Mouse (Mus musculus) heart, embryonic 14.5 days (tissue): ENCODE results near the gene Filip1. TPM values are rescaled to one million over a fixed set of nuclear protein-coding genes. Genes with fewer than 3 reads are reported as not detected.
"Not testable (repeated sequence)": the region's sequence is repeated elsewhere in the genome, so short reads cannot be mapped to it uniquely, and the experiment has no call there.

ENCODE experiments used
- ATAC-seq: fragments of 200-750 bp; cut with Nextera tagmentation; 2 replicates; pipeline ENCODE4 v1.8.0; 2017; ENCODE audit warnings: low read depth, moderate TSS enrichment; ENCODE audit not compliant: insufficient number of reproducible peaks, insufficient read depth, low FRiP score
- H3K27ac ChIP-seq, 2 experiments: fragments of 200-500 bp in 1 of 2; fragments of 300-500 bp in 1 of 2; sonication (generic) in 1 of 2; replicated peaks in 1 of 2; 2 replicates each; pipeline ENCODE4 v1.5.1; 2012 to 2014; ENCODE audit warnings: low read depth in 2 of 2, low read length in 2 of 2, control low read depth in 1 of 2, mild to moderate bottlenecking in 1 of 2, mixed read lengths in 1 of 2; ENCODE audit not compliant: control insufficient read depth in 1 of 2, insufficient read depth in 1 of 2
- H3K27me3 ChIP-seq: fragments of 300-500 bp; sonication (generic); 2 replicates; pipeline ENCODE4 v1.6.1; 2014; ENCODE audit warnings: mild to moderate bottlenecking, low read length, control low read depth; ENCODE audit not compliant: control insufficient read depth, insufficient read depth
- H3K36me3 ChIP-seq: fragments of 300-500 bp; sonication (generic); 2 replicates; pipeline ENCODE4 v1.6.1; 2014; ENCODE audit warnings: mild to moderate bottlenecking, control low read depth, low read length, mixed read lengths; ENCODE audit not compliant: control insufficient read depth, insufficient read depth
- H3K4me1 ChIP-seq, 2 experiments: fragments of 200-500 bp in 1 of 2; fragments of 300-500 bp in 1 of 2; sonication (generic) in 1 of 2; 2 replicates each; pipeline ENCODE4 v1.6.1; 2012 to 2014; ENCODE audit warnings: low read length in 2 of 2, control low read depth in 1 of 2, mixed read lengths in 1 of 2; ENCODE audit not compliant: control insufficient read depth in 2 of 2, insufficient read depth in 2 of 2
- H3K4me2 ChIP-seq: fragments of 300-500 bp; sonication (generic); 2 replicates; pipeline ENCODE4 v1.6.1; 2014; ENCODE audit warnings: mild to moderate bottlenecking, low read length
- H3K4me3 ChIP-seq, 2 experiments: fragments of 200-500 bp in 1 of 2; fragments of 300-500 bp in 1 of 2; sonication (generic) in 1 of 2; 2 replicates each; pipeline ENCODE4 v1.5.1; 2012 to 2014; ENCODE audit warnings: low read length in 2 of 2, mild to moderate bottlenecking in 2 of 2, control low read depth in 1 of 2, low read depth in 1 of 2, moderate library complexity in 1 of 2; ENCODE audit not compliant: control insufficient read depth in 1 of 2, insufficient read depth in 1 of 2
- H3K9ac ChIP-seq: fragments of 300-500 bp; sonication (generic); 2 replicates; pipeline ENCODE4 v1.6.1; 2014; ENCODE audit warnings: mild to moderate bottlenecking, low read length
- H3K9me3 ChIP-seq: fragments of 300-500 bp; sonication (generic); 2 replicates; pipeline ENCODE4 v1.6.1; 2016; ENCODE audit warnings: low read length, control low read depth; ENCODE audit not compliant: control insufficient read depth
- WGBS: fragments of 180-500 bp; shearing (Covaris S2); extraction: QIAGEN DNeasy Blood & Tissue Kit; methylation state at CpG from one replicate; pipeline ENCODE4 v1.1.7; 2014; 5-methylcytosine and 5-hydroxymethylcytosine counted together
- polyA plus RNA-seq: library from polyadenylated mRNA; unstranded; fragments of >200 nt; fragmentation: Nextera tagmentation; extraction: Ambion mirVana; gene quantifications from 2 replicates; pipeline ENCODE4 v1.2.1, GENCODE M21; 2014

Gene Filip1
- 33.9 and 39.3 TPM in 2 replicates for polyA plus RNA-seq

- H3K4me1 ChIP-seq, result 0 out of 4 replicates have a peak, but pooled peaks cover 0 to 5% of the 10 kb centered on the region in 2 experiments
- no peaks in the 10 kb centered on the region for H3K27me3 ChIP-seq
- no peak within 1 kb of the TSS for H3K4me2 ChIP-seq
- no peak within 1 kb of the TSS for H3K27ac ChIP-seq
- H3K9ac ChIP-seq, result no peak within 1 kb of the TSS
- H3K4me3 ChIP-seq, result no peak within 1 kb of the TSS
- no peak for ATAC-seq
- H3K36me3 ChIP-seq, result no peaks in the 10 kb centered on the region
- WGBS, result 45% methylated on average over 7 of the region's 7 CpGs
- H3K9me3 ChIP-seq, result no peaks in the 10 kb centered on the region
Measured at GRCm38 (mm10) chr9:80012751-80013150, at the start of gene Filip1. Gene Filip1 (minus strand): TSS chr9:80012851.

- Histone ChIP-seq H3K36me3 (no peaks in the 10 kb centered on the region), H3K4me1 (no peaks in the 10 kb centered on the region), H3K4me3 (no peak overlapping the region), H3K27me3 (no peaks in the 10 kb centered on the region), H3K9ac (no peak overlapping the region), H3K9me3 (peaks cover 5% of the 10 kb centered on the region), H3K27ac (no peak overlapping the region), H3K4me2 (no peak overlapping the region)
- no peak for ATAC-seq
- WGBS, result 47% methylated on average over 2 of the region's 2 CpGs
Measured at GRCm38 (mm10) chr9:80057690-80058089, 45.0 kb upstream of the Filip1 start.

- Histone ChIP-seq H3K4me1 (no peaks in the 10 kb centered on the region), H3K9ac (no peak overlapping the region), H3K4me3 (no peak overlapping the region), H3K36me3 (no peaks in the 10 kb centered on the region), H3K9me3 (peaks cover 5% of the 10 kb centered on the region), H3K4me2 (no peak overlapping the region), H3K27me3 (no peaks in the 10 kb centered on the region), H3K27ac (no peak overlapping the region)
- 70% methylated on average over 5 of the region's 5 CpGs for WGBS
- ATAC-seq, result no peak
Measured at GRCm38 (mm10) chr9:80052951-80053350, 40.3 kb upstream of the Filip1 start.

GRCm38 (mm10) chr9:80049271-80049670 lies 36.6 kb upstream of the Filip1 start:
- WGBS, result 55% methylated on average over 5 of the region's 5 CpGs
- not testable (repeated sequence) for ATAC-seq, H3K4me2 ChIP-seq

GRCm38 (mm10) chr9:80044301-80044700 lies 31.6 kb upstream of the Filip1 start:
- not testable (repeated sequence) for H3K4me2 ChIP-seq, H3K9ac ChIP-seq, H3K4me3 ChIP-seq, H3K4me1 ChIP-seq, ATAC-seq, H3K36me3 ChIP-seq, H3K9me3 ChIP-seq, H3K27me3 ChIP-seq, H3K27ac ChIP-seq
- WGBS, result 80% methylated on average over 4 of the region's 4 CpGs

More at GRCm38 (mm10) chr9:80049271-80049670, 36.6 kb upstream of the Filip1 start:
- not testable (repeated sequence) for H3K9ac ChIP-seq, H3K9me3 ChIP-seq, H3K27me3 ChIP-seq, H3K36me3 ChIP-seq, H3K4me1 ChIP-seq, H3K27ac ChIP-seq, H3K4me3 ChIP-seq

GRCm38 (mm10) chr9:80039296-80039815 lies 26.7 kb upstream of the Filip1 start:
- Histone ChIP-seq H3K27me3 (no peaks in the 10 kb centered on the region), H3K27ac (no peak overlapping the region), H3K9ac (no peak overlapping the region), H3K36me3 (no peaks in the 10 kb centered on the region), H3K9me3 (peaks cover 5% of the 10 kb centered on the region; the same call in 1 of the 2 replicates), H3K4me2 (no peak overlapping the region), H3K4me3 (no peak overlapping the region), H3K4me1 (peaks cover 4 to 6% of the 10 kb centered on the region in 2 experiments; a peak in 1 of 4 replicates)
- no peak for ATAC-seq
- WGBS, result 38% methylated on average over 2 of the region's 2 CpGs

GRCm38 (mm10) chr9:80037997-80038383 lies 25.3 kb upstream of the Filip1 start:
- no peaks in the 10 kb centered on the region for H3K36me3 ChIP-seq
- H3K4me1 ChIP-seq, result peaks cover 4 to 6% of the 10 kb centered on the region in 2 experiments; a peak in 1 of 4 replicates
- no peak for ATAC-seq
- H3K9me3 ChIP-seq, result peaks cover 5% of the 10 kb centered on the region; the same call in 1 of the 2 replicates
- H3K4me3 ChIP-seq, result no peak overlapping the region
- no peak overlapping the region for H3K27ac ChIP-seq
- no peaks in the 10 kb centered on the region for H3K27me3 ChIP-seq
- H3K4me2 ChIP-seq, result no peak overlapping the region
- H3K9ac ChIP-seq, result no peak overlapping the region
